Mouse (Mus musculus) layer of hippocampus, adult 18-20 months (tissue): ENCODE data around the gene Ripor2. TPM values are rescaled to one million over a fixed set of nuclear protein-coding genes. Genes with fewer than 3 reads are reported as not detected.

ENCODE experiments used
- DNase-seq, 2 experiments: peaks; one replicate each; pipeline ENCODE4 v3.0.0; 2022; ENCODE audit warnings: low spot score in 2 of 2
- total RNA-seq, 2 experiments: library from RNA; stranded (reverse); gene quantifications; 2 replicates each; pipeline ENCODE4 v1.2.3; 2021

Gene Ripor2
- total RNA-seq, 2 experiments from 2014 or later: 73.1 to 82.3 TPM

DNA sequence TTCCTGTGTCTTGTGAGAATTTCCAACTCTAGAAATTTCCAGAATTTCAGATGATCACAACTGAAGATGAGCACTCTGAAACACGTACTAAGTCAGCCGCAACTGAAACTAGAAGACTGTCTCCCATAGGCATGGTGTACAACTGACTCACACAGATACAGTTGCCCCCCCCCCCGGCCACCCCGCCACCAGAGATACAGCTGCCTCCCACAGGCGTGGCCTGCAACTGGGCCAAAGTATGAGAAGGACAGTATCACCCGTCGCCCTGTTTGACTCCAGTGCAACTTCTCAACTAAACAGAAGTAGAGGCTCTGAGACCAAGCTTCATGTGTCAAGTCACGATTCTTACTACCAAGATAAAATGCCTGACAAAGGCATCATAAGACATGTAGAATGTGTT lies 1.2 kb upstream of the Ripor2 start:
- no peak for DNase-seq

DNA sequence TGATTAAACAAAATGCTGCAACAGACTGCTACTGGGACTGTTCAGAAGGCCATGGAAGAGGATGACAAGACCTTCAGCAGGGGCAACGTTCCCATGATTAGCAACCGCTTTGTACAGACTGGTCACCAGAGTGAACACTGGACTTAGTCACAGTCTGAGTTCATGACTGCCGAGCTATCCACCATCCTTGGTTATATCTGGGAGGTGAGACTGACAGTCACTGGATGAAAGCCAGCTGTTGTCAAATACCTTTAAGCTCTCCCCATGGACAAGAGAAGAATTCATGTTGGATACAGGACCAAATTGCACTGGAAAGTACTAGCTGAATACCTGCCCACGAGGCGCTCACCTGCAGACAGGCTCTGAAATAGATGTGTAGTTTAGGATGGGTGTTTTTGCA lies 2.4 kb downstream of the Ripor2 start:
- no peak for DNase-seq

DNA sequence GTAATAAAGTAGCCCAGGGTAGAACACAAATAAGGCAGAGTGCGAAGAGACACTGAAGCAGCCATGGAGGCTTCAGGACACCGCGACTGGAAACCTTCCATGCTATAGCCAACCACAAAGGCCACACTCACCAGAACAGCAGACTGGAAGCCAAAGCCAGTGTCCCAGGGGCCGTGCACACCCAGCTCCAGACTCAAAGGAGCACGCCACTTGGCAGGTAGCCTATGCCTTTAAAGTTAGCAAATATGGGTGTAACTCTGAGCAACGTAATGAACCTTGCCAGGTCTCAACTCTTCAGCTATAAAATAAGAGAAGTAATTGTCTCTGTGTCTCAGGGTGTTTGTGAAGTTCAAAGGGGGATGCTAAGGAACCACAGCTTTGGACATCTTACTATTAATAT lies 2.9 kb downstream of the Ripor2 start:
- no peak for DNase-seq

DNA sequence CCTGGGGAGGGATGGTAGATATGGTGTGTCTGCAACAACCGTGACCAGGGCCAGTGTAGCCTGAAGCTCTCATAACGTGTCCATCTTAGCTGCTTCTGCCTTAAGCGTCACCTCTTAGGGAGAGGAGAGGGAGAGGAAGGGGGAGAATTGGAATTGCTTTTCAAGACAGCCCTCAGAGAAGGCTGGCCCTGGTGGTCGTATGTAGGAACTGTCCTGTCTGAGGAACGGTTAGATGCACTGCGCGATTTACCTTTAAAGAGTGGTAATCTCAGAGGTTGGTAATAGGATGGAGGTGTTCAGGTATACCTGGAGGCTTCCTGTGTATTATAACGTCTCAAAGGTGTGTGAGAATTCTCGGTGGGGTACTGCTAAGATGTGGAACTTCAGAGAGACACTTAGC lies 3.4 kb downstream of the Ripor2 start:
- no peak for DNase-seq

DNA sequence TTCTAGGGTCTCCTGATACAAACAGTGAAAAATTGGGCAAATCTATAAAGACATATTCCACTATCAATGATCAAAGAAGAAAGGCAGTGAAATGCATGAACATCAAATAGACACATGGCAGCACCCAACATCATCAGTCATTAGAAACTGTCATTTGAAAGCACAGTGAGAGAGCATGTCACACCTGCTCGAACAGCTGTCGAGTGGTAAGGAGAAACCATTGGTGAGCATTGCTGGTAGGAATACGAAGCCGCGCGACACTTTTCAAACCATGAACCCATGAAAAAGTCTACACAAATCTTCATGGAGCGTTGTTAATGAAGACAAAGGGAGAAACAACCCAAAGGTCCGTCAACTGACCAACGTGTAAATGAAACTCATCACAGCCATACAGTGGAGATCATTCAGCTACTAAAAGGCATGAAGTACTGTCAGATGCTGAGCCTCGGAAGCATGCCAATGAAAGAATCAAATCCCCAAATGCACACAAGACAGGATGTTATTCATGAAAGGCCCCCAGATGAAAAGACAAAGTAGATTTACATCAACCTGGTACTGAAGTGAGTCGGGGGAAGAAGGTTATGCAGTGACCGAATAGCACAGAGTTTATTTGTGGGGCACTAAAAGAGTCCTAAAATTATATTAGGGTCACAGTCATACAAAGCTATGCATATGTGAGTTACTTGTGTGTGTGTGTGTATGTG lies 5.4 kb downstream of the Ripor2 start:
- DNase-seq: no peak

DNA sequence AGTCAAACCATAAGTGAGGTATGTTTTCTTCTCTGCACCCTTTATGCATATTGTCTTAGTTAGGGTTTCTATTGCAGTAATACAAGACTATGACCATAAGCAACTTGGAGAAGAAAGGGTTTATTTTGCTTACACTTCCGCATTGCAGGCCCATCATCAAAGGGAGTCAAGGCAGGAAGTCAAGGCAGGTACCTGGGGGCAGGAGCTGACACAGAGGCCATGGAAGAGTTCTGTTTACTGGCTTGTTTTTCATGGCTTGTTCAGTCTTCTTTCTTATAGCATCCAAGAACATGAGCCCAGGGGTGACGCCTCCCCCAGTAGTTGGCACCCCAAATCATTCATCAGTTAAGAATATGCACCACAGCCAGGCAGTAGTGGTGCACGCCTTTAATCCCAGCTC lies 6.6 kb downstream of the Ripor2 start:
- no peak for DNase-seq

DNA sequence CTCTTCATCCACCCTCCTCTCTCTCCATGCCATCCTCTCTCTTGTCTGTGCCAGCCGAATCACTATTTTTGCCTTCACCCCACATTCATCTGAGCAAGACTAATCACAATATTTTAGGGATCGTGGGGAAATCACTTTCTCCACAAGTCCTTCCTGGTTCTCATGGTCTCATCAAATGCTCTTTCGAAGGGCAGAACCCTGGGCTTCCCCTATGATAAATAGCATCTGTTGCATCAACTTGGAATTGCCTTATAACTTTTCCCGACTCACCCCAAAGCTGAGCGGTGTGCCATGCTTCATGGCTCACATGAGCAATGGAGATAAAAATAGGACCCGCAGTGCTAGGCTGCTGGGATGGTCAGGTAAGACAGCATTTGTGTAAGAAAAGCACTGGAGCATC lies 9.7 kb downstream of the Ripor2 start:
- no peak for DNase-seq

DNA sequence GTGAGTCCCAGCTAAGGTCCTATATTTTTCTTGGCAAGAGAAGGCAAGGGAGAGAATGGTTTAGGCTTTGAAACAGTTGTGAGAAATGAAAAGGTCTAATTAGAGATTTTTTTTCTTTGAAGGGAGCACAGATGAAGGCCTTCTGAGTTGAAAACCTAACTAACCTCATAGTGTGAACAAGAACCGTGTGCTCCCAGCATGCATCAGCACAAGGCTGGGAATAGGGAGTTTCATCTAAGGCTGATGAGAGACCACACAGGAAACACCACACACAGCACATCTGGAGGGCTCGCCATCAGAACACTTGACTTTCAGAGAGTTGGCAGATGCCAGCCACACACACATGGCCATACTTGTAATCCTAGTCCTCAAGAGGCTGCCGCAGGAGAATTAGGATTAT lies 12.3 kb downstream of the Ripor2 start:
- no peak for DNase-seq

DNA sequence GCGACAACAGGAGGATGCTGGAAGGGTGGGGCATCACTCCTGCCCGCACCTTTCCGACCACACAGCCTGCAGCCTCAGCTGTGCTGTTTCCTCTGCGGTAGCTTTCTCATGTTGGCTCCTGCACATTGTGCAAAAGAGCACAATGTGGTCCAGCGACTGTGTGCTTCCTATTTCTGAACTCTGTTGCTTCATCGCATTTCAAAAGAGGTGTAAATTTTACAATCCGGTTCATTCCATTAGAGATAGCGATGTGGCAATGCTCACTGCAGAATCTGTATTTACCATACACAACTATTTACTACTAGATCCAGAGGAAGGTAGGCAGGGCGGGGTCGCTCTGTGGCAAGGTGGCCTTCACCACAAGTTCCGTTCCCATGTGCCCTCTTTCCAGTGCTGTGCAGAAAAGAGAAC lies 17.6 kb downstream of the Ripor2 start:
- DNase-seq: no peak

DNA sequence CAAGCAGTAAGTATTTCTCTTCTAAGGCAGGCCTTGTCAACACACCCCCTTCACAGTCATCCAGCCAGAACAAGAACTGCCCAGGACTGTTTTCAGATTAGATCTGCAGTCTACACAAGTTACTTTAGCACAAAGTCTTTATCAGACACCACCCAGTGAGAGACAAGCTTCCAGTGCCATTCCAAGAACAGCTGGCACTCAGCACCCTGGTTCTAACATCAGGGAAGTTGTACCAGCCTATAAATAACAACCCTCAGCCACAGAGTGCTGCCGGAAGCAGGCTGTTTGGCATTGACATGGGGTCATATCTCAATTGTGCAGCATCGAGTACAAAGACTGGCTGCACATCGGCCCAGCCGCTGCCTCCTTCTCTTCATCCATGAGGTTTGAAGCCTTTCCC lies 21.0 kb downstream of the Ripor2 start:
- DNase-seq: no peak

DNA sequence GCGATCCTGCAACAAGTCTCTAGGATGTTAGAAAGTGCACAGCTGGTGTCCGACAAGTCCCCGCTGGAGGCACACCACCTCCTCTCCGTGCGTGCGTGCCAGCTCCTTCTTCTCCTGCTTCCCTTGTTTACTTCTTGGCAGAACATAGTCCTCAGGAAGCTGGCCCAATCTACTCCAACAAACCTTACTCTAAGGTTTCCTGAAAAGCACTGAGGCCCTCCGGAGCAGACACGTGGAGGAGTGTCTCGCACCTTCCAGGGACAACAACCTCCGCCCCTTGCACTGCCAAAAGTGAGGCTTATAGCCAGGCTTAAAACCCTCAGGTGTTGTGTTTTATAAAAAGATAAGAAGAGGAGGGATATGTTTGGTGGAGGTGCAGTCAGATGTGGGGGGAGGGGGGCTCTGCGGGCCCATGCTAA lies 21.6 kb downstream of the Ripor2 start:
- no peak for DNase-seq

DNA sequence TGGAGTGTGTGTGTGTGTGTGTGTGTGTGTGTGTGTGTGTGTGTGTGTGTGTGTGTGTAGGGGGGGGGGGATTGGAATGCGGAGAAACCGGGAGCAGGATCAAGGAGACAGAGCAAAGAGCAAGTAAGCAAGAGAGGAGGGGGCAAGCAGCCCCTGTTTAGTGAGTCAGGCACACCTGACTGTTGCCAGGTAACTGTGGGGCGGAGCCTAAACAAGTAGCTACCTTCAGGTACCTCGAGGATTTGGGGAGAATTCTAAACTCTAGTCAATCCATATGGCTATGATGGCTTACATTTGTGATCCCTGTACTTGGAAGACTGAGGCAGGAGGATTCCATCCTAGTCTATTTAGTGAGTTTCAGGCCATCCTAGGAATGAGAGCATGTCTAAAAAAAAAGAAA lies 22.1 kb downstream of the Ripor2 start:
- DNase-seq: no peak

DNA sequence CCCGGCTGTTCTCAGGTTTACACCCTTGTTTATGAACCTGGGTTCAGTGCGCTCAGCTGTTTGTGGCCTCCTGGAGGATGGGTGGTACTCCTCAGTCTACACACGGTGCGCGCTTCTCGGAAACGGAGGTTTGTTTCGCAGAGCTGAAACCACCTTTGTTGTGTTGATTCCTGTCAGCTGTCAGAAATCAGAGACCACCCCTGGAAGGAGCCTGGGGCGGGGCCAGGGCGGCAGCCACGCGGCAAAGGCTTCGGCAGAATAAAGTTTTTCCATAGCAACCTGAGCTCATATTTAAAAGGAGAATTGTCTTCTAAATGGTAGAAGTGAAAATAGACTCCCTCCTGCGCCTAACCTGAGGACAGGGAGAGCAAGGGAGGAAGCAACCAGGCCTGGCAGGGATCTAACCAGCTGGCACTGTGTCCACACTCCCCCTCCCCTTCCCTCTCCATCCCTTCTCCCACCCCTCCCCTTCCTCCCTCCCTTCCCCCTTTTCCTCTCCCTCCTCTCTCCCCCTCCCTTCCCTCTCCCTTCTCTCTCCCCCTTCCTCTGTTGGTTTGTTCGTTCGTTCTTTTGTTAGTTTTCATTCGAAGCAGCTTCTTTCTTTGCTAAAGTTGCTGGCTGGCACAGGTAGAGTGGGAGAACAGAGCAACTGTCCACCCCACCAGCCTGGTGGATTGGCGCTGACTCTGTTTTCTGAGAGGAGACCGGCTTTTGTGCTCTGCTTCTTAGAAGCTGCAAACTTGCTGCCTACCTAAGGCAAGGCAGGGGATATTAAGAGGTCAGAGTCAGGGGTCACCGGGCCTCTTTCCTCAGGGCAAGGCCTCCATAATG lies 23.0 kb downstream of the Ripor2 start:
- DNase-seq: no peak

DNA sequence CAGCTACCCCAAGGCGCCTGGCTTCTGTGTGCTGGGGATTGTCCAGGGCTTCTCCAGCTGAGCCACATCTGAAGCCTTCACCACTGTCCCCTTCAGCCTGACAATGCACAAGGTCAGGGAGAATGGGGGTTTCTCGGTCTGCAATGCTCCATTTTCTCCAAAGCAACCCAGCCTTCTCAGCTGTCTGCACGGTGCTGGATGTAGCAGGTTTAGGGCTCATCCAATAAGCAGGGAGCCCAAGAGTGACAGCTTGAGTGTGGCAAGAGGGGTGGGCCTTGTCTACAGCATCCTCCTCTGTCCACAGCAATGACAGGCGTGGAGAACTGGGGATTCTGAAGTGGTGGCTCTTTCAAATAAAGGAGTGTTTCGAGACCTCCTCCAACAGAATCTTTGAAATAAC lies 23.8 kb downstream of the Ripor2 start:
- no peak for DNase-seq

DNA sequence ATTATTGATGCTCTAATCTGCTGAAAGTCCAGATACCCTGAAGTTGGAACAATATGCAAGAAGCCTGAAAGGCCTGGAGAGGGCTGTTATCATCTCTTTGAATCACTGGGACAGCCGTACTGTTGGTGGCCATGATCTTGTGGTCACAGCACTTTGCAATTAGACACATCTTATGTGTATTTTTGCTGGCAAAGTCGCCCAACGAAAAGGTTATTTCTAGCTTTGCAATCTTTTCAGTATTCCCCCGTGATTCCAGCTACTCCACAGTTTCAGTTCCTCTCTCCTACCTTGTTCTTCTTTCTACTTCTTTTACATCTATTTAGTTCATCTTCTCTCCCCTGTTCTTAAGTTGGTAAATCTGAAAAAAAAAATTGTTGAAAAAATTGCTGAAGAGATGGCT lies 26.0 kb downstream of the Ripor2 start:
- DNase-seq: no peak

DNA sequence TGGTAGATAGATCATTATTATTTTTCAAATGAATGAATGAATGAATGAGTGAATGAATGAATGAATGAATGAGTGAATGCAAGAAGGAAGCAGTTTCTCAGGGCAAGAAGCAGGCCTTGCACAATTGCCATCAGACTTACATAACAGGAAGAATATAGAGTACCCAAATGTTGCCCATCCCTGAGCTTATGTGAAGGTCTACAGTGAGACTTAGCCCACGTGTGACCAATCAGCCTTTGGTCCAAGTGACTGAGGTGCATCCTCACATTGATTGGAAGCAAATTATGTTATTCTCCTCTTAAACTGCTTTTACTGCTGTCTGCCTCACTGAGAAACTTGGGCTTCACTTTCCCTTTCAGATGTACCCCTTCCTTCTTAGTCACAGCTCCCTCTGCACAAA lies 26.7 kb downstream of the Ripor2 start:
- DNase-seq: no peak

DNA sequence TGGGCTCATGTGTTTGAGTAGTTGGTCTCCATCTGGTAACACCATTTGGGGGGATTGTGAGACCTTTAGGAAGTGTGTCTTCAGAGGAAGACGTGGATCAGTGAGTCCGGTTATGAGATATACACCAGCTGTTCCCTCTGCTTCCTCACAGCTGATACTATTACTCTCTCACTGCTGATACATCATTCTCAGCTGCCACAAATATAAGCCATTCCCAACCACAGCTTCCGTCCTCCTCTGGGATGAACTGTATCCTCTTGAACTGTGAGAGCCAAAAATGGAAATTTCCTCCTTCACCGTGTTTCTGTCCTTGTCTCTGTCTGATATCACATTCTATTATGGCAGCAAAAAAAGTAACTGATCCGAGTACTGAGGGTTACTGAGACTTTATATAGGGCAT lies 28.9 kb downstream of the Ripor2 start:
- DNase-seq: no peak

DNA sequence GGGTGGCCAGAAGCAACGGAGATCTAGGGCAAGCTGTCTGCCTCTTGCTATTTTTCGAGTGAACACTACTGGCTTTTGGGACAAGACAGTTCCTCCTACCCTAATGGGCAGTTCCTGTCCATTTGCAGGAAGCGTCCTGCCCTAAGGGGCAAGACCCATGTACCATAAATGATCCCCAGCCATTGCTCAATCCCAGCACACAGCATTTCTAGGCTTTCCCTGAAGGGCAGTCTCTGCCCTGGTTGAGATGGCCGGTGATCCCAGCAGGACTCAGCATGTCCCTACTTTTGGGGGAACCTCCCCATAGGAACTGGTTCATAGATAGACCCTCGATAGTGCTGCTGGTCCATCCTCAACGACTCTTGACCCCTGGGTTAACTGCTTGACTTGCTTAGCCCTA lies 31.0 kb downstream of the Ripor2 start:
- DNase-seq: no peak

DNA sequence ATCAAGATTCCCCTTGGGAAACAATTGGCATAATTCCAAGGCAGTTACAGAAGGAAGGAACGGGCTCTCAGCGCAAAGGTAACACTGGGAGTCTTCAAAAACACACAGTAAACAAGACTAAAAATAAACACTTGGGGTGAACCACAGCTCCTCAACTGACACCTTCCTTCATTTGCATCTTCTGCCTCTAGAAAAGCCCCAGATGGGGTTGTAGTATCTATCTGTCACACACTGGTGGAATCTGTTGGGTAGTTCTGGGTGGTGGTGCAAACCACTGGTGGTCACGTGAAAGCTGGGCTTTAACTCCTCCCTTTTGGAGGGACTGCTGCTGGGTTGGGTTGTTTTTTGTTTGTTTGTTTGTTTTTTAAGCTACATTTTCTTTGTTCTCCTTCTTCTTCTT lies 31.4 kb downstream of the Ripor2 start:
- no peak for DNase-seq

DNA sequence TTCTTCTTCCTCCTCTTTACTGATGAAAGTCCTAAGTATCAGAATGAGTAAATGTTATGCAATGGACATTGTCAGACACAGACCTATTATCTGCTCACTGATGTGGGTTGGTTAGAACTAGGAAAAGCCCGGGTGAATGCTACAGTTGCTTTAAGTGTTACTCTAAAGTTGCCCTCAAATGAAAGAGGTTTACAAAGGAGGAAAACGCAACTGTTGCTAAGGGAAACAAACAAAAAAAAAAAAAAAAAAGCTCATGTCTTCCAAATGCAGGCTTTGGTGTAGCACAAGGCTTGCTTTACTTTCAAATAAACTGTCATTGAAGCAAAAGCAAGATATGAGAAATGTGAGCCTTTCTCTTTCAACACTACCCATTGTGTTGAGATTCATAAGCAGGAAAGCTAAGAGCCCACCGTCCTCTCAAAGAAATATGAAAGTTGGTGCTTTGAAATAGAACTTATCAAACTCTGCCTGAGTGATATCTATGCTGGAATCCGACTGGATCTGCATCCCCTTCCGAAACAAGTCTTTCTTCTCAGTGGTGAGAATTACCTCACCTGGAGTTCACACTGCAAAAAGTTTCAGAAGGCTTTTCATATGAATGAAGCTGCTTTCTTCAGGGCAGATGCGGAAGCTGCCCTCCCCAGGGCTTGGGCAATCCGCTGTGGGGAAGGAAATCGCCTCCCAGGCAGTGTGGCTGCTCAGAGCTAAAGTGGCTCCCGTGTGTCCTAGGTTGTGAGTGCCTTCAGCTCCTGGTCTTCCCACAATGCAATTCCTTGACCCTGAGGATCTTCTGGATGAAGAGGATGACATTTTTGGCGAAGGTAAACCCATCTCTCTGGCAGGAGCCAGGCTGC lies 32.2 kb downstream of the Ripor2 start:
- no peak for DNase-seq

DNA sequence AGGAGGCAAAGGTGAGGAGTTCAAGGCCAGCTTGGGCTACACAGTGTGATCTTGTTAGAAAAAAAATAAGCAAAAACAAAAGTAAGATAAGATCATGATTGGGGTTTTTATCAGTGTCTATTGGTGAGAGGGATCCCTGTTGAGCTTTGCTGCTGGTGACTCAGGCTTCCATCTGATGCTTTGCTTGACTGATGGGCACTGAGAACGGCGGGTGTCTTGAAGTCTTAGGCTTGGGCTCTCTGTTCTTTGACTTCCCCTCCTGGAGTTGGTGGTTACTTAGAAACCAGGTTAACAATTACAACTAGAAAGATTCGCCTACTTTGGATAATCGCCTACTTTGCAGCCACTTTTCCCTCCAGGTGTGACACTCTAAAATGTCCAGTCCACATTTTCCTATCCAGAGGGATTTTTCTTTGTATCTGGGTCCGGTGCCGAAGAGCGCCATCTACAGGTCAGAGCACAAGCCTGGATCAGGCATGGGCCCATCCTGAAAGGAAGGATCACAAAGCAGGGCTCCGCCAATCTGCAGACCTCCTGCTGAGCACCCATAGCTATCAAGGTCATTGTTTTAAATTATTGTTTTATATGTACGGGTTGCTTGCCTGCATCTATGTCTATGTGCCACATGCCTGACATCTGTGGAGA lies 34.1 kb downstream of the Ripor2 start:
- DNase-seq: no peak
